22 mouse cellular contexts compared by ENCODE assay signal in genomic region chr5:102693871-102694270, GRCm38 (mm10).
"Had no signal": no experiment of that assay in that cellular context is flagged by ENCODE, and none has a peak within 500 bp of the region (broad histone marks: within the 10 kb centered on the region; RNA-seq: fewer than 3 reads in every experiment).

No protein-coding gene starts in this region.

- H3K9me3 ChIP-seq: kidney, embryonic 15.5 days; limb, embryonic 12.5 days; limb, embryonic 15.5 days; liver, embryonic 12.5 days; liver, embryonic 15.5 days; neural tube, embryonic 12.5 days; neural tube, embryonic 15.5 days; stomach, embryonic 15.5 days had no signal

- H3K4me2 ChIP-seq: kidney, embryonic 15.5 days; limb, embryonic 12.5 days; limb, embryonic 15.5 days; liver, embryonic 12.5 days; liver, embryonic 15.5 days; midbrain, embryonic 11.5 days; neural tube, embryonic 12.5 days; neural tube, embryonic 15.5 days; stomach, embryonic 15.5 days had no signal

- H3K27me3 ChIP-seq: kidney, embryonic 15.5 days; limb, embryonic 12.5 days; limb, embryonic 15.5 days; liver, embryonic 12.5 days; liver, embryonic 15.5 days; neural tube, embryonic 12.5 days; neural tube, embryonic 15.5 days; stomach, embryonic 15.5 days had no signal

- H3K36me3 ChIP-seq: kidney, embryonic 15.5 days; limb, embryonic 12.5 days; limb, embryonic 15.5 days; liver, embryonic 12.5 days; liver, embryonic 15.5 days; neural tube, embryonic 12.5 days; neural tube, embryonic 15.5 days; stomach, embryonic 15.5 days had no signal

- H3K4me3 ChIP-seq: kidney, embryonic 15.5 days; left cerebral cortex, adult 2 months; limb, embryonic 12.5 days; limb, embryonic 15.5 days; liver, embryonic 12.5 days; liver, embryonic 15.5 days; neural tube, embryonic 12.5 days; neural tube, embryonic 15.5 days; stomach, embryonic 15.5 days had no signal

- H3K9ac ChIP-seq: kidney, embryonic 15.5 days; limb, embryonic 12.5 days; limb, embryonic 15.5 days; liver, embryonic 12.5 days; liver, embryonic 15.5 days; neural tube, embryonic 12.5 days; neural tube, embryonic 15.5 days; stomach, embryonic 15.5 days had no signal

- DNase-seq: kidney, adult 8-10 months; kidney, postnatal 10 days; kidney, postnatal 36 days; layer of hippocampus, postnatal 36 days; left cerebral cortex, postnatal 4 days; lung, postnatal 14 days; midbrain, embryonic 14.5 days; retina, postnatal 1 day; right cerebral cortex, postnatal 25 days; spleen, adult 18-20 months; thymus, postnatal 25 days had no signal

- H3K4me1 ChIP-seq: limb, embryonic 12.5 days; limb, embryonic 15.5 days; liver, embryonic 15.5 days; neural tube, embryonic 12.5 days; neural tube, embryonic 15.5 days; stomach, embryonic 15.5 days had no signal

- ATAC-seq: liver, embryonic 12.5 days had no signal

- H3K27ac ChIP-seq: kidney, embryonic 15.5 days; left cerebral cortex, adult 2 months; limb, embryonic 12.5 days; limb, embryonic 15.5 days; liver, embryonic 12.5 days; liver, embryonic 15.5 days; macrophage; neural tube, embryonic 12.5 days; neural tube, embryonic 15.5 days; stomach, embryonic 15.5 days had no signal
